Mouse (Mus musculus) kidney, adult 2 months (tissue): ENCODE measurements around the gene Iqcf4.

Source experiments
- CTCF ChIP-seq: fragments of 200-500 bp; conservative IDR thresholded peaks from 2 replicates; pipeline ENCODE4 v1.5.1; 2011; ENCODE audit warnings: low read depth, mild to moderate bottlenecking, control low read depth, low read length, moderate library complexity, mixed read lengths; ENCODE audit not compliant: insufficient read depth, insufficient read length
- POLR2A ChIP-seq: fragments of 200-500 bp; IDR thresholded peaks from one replicate; pipeline ENCODE4 v1.6.1; 2011; ENCODE audit warnings: low read depth, low read length, control low read depth

DNA sequence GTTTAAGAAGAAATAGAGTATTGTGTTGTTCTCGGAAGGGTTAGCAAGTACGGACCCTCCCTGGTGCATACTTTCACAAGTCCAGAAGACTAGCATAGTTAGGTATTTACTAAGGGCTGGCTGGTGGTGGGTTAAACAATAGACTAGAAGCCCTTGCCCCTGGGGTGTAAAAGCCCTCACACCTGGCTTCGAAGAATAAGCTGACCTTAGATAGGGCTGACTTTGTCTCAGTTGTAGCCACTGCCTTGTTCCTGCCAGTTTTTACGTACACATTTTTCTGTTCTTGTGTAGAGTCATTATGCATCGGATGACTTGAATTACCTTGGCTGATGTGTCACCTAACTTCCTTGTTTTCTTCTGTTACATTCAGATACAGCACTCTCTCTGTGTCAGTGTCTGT is 2.6 kb upstream of the Iqcf4 start:
- TF ChIP-seq CTCF = no peak
- TF ChIP-seq POLR2A = no peak
